Mouse (Mus musculus) heart, adult 2 months (tissue): ENCODE results near the gene Ptpn7.

ENCODE experiments used
- CTCF ChIP-seq: fragments of 200-600 bp; IDR thresholded peaks from 2 replicates; pipeline ENCODE4 v1.8.1; 2022; ENCODE audit warnings: antibody characterized with exemption, mild to moderate bottlenecking, moderate library complexity
- EP300 ChIP-seq: fragments of 200-500 bp; IDR thresholded peaks from 2 replicates; pipeline ENCODE4 v1.6.1; 2011; ENCODE audit warnings: low read depth, low read length, control low read depth; ENCODE audit not compliant: insufficient read depth

DNA sequence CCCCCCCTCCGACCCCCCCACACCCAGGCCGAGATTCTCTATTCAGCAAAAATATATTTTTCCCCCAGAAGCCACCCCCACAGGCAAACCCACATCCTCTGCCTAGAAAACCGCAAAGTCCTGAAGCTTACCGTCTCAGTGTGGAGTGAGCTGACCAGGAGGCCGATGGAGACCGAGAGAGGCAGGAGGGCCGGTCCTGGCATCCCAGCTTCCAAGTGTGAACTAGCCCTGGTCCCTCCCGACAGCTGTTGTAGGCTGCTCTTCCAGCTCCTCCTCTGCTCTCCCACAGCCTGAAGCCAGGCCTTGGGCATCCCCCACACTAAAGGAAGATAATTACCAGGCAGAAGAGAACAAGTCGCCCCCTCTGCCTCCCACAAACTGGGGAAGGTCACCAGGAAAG is 3.5 kb upstream of the Ptpn7 start:
- TF ChIP-seq CTCF (no peak), EP300 (no peak)
